Mouse (Mus musculus): ENCODE measurements around the gene 1600012H06Rik.
"Not testable (repeated sequence)": the region's sequence is repeated elsewhere in the genome, so short reads cannot be mapped to it uniquely, and the experiment has no call there.

Gene 1600012H06Rik

DNA sequence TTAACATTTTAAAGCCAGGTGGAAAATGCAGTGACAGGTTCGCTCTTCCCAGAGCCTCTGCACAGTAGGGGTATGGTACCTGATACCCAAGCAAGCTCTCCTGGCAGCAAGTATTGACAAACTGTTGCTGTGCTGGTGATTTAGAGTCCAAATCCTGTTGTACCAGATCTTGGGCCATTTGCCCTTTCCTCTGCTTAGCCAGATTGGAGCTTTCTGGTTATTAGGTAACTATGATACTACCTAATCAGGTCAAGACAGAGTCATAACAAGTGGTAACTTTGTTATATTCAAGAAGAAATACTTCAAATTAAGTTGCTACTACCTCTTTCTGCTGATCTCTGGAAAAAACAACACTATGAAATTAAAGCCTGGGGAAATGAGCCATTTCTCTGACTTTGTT, 1.6 kb downstream of the 1600012H06Rik start:
- no peak for DNase-seq

DNA sequence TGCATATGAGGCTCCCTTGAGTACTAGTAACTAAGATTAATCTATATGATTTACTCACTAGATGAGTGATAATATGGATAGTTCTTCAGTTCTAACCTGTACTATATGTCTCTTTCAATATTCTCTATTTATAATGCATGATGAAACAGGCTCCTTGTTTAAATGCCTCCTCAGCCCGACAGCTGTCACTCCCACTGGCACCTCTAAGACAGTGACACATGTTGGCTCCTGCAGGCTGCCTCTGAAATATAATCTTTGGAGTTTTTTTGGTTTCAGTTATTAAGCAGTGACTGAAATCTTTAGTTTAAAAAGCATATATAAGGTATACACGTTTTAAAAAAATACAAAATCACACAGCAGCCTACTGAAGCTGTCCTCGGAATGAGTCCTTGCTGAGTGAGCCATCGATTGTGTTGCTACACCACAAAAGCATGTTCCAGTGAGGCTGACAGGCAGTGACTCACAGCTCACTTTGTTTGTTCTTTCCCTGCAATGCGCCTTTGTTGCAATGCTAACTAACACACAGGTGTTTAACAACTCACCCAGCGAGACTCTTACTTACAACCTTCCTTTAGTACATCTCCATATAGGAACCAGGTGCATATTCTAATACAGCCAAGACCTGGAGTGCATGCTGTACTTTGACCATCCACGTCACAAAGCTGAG, 6.3 kb downstream of the 1600012H06Rik start:
- DNase-seq: peak; percentile 68

DNA sequence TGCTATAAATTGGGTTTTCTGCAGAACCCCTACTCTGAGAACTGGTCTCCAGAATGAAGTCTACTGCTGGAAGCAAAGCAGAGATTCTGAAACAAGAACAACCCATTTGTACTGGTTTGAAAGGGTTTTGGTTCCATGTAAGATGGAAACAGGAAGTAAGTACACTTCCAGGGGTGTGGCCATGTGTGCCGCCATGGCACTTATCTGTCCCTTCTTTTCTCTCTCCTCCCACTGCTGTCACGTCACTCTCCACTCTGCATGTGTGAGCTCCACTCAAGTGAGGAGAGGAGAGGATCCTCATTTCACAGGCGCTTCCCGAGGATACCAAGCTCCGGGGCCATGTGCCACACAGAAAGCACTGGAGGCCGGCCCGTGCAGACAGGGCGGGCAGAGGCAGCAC, 10.5 kb downstream of the 1600012H06Rik start:
- peak; percentile 96 for DNase-seq

DNA sequence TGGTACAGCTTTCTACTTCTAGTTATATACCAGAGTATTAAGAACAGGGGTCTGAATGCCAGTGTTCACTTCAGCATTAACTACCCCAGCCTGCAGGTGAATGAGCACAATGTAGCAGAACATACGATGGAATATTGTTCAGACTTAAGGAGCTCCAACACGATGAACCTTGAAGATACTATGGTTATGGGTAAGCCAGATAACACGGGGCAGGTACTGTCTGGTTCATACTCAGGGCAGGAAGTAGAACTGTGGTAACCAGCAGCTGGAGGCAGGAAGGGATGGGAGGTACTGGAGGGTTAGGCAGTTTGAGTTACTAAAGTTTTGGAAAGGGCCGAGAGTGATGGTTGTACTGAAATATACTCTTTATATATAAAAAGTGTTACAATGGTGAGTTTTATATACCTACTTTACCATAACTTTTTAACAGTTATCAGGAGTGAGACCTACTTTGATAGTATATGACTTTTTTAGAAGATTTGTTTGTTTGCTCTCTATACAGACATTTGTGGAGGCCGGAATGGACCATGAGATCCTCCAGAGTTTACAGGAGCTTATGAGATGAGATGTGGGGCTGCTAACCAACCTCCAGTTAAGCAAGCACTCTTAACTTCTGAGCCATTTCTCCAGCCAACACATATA, 15.8 kb downstream of the 1600012H06Rik start:
- peak; percentile 83 for DNase-seq

DNA sequence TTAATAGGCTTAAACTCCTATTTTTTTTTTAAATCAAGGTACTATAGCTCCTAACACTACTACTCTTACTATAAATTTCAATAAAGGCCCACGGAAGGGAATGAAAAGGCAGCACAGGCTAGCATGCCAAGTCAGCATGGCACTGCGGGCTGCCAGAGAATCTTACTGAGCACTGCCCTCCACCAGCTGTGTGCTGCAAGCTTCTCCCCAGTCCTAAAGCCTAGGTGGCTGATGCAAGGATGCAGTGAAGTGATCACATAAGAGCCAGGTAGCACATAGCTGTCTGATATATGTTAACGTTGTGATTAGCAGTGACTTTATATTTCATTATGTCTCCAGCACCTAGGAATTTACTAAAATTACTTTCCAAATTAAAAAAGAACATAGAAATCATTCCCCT, 17.0 kb downstream of the 1600012H06Rik start:
- peak; percentile 88 for DNase-seq

DNA sequence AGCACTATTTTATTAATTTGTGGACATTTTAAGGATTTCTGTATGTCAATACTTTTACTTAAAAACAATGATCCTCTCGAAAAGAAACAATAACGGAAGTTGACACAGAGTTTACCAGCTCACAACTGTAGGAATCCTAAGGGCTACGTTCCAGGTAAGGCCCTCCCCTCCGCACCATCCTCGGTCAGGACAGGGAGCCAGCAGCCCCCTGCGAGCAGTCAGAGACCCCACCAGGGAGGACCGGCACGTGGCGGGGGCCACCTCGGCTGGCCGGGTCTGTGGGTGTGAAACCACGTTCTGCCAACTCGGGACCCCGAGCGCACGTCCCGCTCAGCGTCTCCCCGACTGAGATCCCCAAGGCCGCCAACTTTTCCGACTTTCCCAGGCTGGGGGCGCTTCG, 17.5 kb downstream of the 1600012H06Rik start:
- peak; percentile 95 for DNase-seq

DNA sequence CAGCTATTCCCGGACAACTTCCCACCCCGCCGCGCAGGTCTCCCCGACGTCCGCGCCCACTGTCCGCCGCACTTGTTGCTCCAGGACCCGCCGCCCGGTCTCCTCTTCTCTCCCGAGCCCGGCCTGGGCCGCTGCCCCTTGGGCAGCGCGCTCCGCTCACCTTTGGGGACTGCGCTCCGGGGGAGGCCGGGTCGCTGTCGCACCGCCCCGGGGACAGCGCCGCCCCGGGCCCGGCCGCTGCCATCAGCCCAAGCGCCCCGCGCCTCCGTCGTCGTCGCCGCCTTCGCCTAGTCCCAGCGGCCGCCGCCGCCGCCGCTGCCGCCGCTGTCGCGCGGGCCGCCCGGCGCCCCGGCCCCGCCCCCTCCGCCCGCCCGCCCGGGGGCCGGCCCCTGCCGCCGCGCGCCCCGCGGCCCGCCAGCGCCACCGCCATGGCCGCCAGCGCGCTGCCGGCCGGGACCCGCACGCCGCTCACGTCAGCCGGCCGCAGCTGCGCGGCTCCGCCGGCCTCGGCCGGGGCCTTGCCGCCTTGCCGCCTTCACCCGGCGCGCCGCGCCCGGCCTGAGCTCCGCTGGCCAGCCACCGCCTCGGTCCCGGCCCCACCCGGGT, 18.1 kb downstream of the 1600012H06Rik start, which contains the start of gene Phf10:
TSS of gene Phf10 (minus strand) at position 323 of the 606 bp plus-strand sequence.
- DNase-seq: peak; percentile 96

DNA sequence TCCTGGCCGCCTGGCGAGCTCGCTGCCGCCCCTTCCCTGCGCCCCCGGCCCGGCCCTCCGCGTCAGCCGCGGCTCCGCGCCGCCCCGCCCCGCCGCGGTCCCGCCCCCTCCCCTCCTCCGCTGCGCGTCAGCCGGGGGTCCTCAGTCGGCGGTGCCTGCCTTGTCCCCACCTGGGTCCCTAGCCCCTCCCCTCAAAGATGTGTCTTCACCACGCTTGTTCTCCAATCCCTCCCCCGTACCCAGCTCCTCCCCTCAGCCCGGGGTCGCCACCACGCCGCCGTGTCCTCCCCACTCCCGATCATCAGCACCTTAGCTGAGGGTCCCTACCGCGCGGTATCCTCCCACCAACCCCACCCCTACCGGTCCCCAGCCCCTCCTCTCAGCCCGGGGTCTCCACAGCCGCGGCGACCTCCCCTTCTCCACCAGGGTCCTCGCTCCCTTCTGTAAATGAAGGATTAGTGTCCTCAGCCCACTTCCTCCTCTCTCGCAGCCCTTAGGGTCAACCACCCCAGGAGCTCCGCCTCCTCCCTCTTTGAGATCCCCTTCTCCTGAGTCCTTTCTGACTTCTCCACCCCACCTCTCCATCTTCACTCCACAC, 18.7 kb downstream of the 1600012H06Rik start:
- not testable (repeated sequence) for DNase-seq

DNA sequence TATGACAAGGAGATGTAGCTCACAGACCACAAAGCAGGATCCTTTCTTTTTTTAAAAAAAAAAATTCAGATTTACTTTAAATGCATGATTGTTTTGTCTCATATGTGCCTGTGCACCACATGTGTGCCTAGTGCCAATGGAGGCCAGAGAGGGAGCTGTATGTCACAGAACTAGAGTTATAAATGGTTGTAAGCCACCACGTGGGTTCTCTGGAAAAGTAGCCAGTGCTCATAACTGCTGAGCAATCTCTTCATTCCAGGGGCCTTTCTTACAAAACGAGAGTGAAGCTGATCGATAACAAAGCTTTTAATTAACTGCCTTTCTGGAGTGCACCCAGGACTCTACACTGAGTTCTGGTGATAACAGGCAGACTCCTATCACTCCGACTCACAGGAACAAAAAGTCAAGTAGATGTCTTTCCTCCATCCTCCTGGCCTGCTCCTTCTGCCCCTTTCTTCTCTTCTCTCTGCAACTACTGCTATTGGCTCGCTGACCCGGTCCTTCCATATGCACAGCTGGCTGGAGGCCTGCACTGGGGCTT, 25.5 kb downstream of the 1600012H06Rik start:
- not testable (repeated sequence) for DNase-seq

DNA sequence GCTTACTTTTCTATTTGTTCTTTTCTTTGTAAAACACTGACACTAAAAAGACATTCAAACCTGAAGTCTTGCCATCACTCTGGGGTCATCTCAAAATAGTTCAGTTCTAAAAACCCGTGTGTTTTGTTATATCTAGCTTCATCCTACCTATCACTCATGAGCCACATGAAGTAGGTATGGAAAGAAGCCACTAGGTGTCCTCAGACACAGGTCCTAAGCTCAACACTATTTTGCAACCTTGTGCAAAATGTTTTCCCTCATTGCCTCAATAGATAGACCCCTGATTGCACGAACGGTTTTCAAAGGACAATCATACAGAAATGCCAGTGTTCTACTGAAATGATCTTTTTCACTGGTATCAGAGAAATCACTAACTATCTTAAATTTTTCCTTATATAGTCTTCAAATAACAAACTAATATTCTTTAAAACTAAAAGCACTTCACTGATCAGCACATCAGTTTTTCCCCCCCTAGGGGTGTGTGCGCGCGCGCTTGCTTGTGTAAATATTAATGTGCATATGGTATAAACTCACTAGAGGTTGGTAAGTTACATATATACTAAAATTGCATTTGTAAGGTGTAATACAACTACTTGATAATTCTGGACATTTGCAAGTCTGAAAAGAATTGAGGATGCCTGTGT, 34.9 kb downstream of the 1600012H06Rik start:
- not testable (repeated sequence) for DNase-seq

DNA sequence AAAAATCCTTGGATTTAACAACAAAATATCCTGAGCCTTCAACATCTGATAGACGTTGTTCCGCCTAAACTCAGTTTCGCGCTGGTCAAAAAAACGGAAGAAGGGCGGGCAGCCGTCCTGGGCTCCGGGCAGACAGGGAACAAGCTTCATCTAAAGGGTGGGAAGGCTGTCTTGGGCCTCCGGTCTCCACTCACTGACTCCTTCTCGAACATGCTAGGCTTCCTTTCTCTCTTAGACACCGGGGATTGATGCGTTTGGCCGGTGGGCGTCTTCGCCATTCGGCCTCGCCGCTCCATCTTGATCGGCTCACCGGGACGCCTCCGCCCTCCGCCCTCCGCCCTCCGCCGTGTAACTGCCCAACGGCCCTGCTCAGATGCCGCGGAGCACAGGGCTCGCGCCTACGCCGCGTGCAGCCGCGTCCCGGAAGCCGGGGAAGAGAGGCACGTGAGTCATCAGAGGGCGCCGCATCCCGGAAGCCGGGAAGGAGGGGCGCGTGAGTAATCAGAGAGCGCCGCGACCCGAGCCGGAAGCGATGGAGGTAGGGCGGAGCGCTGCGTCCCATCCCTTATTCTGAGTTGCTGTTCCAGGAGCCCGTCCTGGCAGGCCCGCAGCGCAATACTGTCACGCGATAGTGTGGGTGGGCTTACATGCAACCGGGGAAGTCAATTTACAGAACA, 35.5 kb downstream of the 1600012H06Rik start, which contains the start of the genes 9030025P20Rik and Gm3417:
TSS of gene 9030025P20Rik (plus strand) at position 107 of the 677 bp plus-strand sequence.
TSS of gene Gm3417 (minus strand) at position 429 of the 677 bp plus-strand sequence.
- not testable (repeated sequence) for DNase-seq

DNA sequence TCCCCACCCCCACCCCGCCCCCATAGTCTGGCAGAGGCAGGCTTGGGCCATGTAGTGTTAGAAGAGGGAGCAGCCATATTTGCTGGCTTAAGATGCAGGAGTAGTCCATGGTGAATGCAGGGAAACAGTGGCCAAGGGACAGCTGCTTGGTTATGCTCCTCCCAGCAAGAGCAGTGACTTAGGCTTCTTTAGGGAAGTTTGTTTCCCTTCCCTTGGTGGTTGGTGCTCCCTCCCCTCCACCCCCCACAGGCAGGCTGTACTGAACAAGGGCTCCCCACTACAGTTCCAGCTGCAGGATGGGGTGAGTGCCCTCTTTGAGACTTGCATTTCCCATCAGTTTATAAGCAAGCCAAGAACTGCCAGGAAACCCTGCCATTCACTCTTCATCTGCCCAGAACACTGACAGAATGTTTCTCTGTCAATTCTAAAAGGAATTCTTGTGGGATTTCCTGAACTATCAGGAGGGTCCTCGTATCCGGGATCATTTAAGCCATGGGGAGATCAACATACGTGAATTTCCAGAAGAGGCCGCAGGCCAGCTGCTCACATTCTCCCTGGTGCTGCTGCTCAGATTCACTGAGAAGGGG, 47.2 kb downstream of the 1600012H06Rik start:
- DNase-seq: peak; percentile 90

DNA sequence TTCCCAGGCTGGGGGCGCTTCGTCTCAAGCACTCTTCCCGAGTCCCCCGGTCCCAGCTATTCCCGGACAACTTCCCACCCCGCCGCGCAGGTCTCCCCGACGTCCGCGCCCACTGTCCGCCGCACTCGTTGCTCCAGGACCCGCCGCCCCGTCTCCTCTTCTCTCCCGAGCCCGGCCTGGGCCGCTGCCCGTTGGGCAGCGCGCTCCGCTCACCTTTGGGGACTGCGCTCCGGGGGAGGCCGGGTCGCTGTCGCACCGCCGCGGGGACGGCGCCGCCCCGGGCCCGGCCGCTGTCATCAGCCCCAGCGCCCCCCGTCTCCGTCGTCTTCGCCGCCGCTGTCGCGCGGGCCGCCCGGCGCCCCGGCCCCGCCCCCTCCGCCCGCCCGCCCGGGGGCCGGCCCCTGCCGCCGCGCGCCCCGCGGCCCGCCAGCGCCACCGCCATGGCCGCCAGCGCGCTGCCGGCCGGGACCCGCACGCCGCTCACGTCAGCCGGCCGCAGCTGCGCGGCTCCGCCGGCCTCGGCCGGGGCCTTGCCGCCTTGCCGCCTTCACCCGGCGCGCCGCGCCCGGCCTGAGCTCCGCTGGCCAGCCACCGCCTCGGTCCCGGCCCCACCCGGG, 49.6 kb downstream of the 1600012H06Rik start:
- DNase-seq: not testable (repeated sequence)

DNA sequence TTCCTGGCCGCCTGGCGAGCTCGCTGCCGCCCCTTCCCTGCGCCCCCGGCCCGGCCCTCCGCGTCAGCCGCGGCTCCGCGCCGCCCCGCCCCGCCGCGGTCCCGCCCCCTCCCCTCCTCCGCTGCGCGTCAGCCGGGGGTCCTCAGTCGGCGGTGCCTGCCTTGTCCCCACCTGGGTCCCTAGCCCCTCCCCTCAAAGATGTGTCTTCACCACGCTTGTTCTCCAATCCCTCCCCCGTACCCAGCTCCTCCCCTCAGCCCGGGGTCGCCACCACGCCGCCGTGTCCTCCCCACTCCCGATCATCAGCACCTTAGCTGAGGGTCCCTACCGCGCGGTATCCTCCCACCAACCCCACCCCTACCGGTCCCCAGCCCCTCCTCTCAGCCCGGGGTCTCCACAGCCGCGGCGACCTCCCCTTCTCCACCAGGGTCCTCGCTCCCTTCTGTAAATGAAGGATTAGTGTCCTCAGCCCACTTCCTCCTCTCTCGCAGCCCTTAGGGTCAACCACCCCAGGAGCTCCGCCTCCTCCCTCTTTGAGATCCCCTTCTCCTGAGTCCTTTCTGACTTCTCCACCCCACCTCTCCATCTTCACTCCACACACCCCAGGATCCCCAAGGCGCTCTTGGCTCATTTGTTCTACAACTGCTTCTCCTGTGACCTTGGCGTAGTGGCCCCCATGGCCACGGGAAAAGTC, 50.3 kb downstream of the 1600012H06Rik start:
- not testable (repeated sequence) for DNase-seq

DNA sequence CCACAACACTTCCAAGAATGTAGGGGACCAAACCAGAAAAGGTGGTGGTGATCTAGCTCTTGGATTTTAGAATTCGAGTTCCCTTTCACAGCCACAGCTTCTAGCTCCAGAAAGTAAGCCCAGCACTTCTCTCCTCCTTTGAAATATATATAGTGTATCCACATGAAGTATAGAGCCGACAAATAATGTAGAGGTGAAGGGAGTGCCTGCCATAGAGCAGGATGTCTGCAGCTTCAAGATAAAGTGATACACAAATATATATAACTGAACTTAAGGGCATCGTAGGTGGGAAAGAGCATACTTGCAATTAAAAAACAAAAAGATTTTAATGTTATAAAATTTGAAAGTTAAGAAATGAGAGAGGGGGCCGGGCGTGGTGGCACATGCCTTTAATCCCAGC, 51.2 kb downstream of the 1600012H06Rik start:
- DNase-seq: not testable (repeated sequence)

DNA sequence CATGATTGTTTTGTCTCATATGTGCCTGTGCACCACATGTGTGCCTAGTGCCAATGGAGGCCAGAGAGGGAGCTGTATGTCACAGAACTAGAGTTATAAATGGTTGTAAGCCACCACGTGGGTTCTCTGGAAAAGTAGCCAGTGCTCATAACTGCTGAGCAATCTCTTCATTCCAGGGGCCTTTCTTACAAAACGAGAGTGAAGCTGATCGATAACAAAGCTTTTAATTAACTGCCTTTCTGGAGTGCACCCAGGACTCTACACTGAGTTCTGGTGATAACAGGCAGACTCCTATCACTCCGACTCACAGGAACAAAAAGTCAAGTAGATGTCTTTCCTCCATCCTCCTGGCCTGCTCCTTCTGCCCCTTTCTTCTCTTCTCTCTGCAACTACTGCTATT, 57.1 kb downstream of the 1600012H06Rik start:
- not testable (repeated sequence) for DNase-seq

DNA sequence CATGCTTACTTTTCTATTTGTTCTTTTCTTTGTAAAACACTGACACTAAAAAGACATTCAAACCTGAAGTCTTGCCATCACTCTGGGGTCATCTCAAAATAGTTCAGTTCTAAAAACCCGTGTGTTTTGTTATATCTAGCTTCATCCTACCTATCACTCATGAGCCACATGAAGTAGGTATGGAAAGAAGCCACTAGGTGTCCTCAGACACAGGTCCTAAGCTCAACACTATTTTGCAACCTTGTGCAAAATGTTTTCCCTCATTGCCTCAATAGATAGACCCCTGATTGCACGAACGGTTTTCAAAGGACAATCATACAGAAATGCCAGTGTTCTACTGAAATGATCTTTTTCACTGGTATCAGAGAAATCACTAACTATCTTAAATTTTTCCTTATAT, 66.1 kb downstream of the 1600012H06Rik start:
- not testable (repeated sequence) for DNase-seq
